Mouse (Mus musculus) neural tube, embryonic 12.5 days (tissue): ENCODE data around the gene Zfp953. TPM values are rescaled to one million over a fixed set of nuclear protein-coding genes. Genes with fewer than 3 reads are reported as not detected.
"Not testable (repeated sequence)": the region's sequence is repeated elsewhere in the genome, so short reads cannot be mapped to it uniquely, and the experiment has no call there.

Source experiments
- ATAC-seq: fragments of 200-750 bp; cut with Nextera tagmentation; 2 replicates; pipeline ENCODE4 v1.8.0; 2017; ENCODE audit warnings: low read depth, mild to moderate bottlenecking, moderate TSS enrichment, moderate library complexity; ENCODE audit not compliant: low FRiP score
- H3K27ac ChIP-seq: fragments of 300-500 bp; sonication (generic); 2 replicates; pipeline ENCODE4 v1.5.1; 2016
- H3K27me3 ChIP-seq: fragments of 300-500 bp; sonication (generic); replicated peaks from 2 replicates; pipeline ENCODE4 v1.6.1; 2016; ENCODE audit warnings: mild to moderate bottlenecking
- H3K36me3 ChIP-seq: fragments of 300-500 bp; sonication (generic); 2 replicates; pipeline ENCODE4 v1.6.1; 2016; ENCODE audit warnings: mild to moderate bottlenecking
- H3K4me1 ChIP-seq: fragments of 300-500 bp; sonication (generic); 2 replicates; pipeline ENCODE4 v1.6.1; 2016
- H3K4me2 ChIP-seq: fragments of 300-500 bp; sonication (generic); replicated peaks from 2 replicates; pipeline ENCODE4 v1.6.1; 2016; ENCODE audit warnings: mild to moderate bottlenecking
- H3K4me3 ChIP-seq: fragments of 300-500 bp; sonication (generic); 2 replicates; pipeline ENCODE4 v1.5.1; 2016
- H3K9ac ChIP-seq: fragments of 300-500 bp; sonication (generic); 2 replicates; pipeline ENCODE4 v1.6.1; 2016; ENCODE audit warnings: mild to moderate bottlenecking
- H3K9me3 ChIP-seq: fragments of 300-500 bp; sonication (generic); 2 replicates; pipeline ENCODE4 v1.6.1; 2016; ENCODE audit warnings: mild to moderate bottlenecking
- WGBS: fragments of 180-500 bp; shearing (Covaris S2); methylation state at CpG from one replicate; pipeline ENCODE4 v1.1.7; 2016; 5-methylcytosine and 5-hydroxymethylcytosine counted together
- polyA plus RNA-seq: library from polyadenylated mRNA; unstranded; fragments of >200 nt; fragmentation: Nextera tagmentation; extraction: Ambion mirVana; gene quantifications from 2 replicates; pipeline ENCODE4 v1.2.1, GENCODE M21; 2016

The Zfp953 gene
- polyA plus RNA-seq, result 0.66 and 0.93 TPM in 2 replicates

DNA sequence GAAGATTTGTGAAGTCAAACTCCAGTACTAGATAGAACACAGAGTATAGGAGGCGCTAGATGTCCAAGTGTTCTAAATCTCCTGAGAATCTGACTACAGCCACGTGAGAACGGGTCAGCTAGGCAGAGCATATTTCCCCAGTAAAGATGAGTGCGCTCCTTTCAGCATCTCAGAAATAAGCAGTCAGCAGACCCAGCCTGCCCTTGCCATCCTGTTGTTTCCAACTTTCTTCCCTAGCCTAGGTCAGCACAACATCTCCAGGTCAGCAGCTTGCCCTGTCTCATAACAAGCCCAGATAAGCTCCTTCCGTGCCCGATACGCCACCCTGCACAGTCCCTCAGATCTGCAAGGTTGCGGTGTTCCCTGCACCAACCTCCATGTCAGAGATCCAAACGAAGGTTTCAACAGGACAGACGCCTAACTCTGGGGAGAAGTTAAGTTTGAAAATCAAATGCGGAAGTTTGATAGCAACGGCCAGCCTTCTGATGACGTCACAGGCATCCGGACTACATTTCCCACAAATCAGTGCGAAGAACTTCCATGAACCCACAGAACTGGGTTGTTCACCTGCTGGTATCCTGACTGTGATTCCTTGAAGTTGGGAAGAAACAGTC is at the start of gene Zfp953, which contains the start of gene Gm28044:
Zfp953 (minus strand) TSS at position 475 of the 614 bp plus-strand sequence.
Gm28044 (minus strand) TSS at position 406 of the 614 bp plus-strand sequence.
- under 1% methylated on average over 15 of the region's 15 CpGs for WGBS
- H3K4me3 ChIP-seq, result peak within 1 kb of the TSS; percentile 65
- no peak within 1 kb of the TSS for H3K27ac ChIP-seq
- H3K4me2 ChIP-seq, result peak within 1 kb of the TSS; percentile 75
- H3K9me3 ChIP-seq, result no peaks in the 10 kb centered on the region
- peak within 1 kb of the TSS; percentile 54 for H3K9ac ChIP-seq
- no peaks in the 10 kb centered on the region for H3K27me3 ChIP-seq
- H3K4me1 ChIP-seq, result no peaks in the 10 kb centered on the region
- H3K36me3 ChIP-seq, result no peaks in the 10 kb centered on the region
- peak; percentile 94 for ATAC-seq

DNA sequence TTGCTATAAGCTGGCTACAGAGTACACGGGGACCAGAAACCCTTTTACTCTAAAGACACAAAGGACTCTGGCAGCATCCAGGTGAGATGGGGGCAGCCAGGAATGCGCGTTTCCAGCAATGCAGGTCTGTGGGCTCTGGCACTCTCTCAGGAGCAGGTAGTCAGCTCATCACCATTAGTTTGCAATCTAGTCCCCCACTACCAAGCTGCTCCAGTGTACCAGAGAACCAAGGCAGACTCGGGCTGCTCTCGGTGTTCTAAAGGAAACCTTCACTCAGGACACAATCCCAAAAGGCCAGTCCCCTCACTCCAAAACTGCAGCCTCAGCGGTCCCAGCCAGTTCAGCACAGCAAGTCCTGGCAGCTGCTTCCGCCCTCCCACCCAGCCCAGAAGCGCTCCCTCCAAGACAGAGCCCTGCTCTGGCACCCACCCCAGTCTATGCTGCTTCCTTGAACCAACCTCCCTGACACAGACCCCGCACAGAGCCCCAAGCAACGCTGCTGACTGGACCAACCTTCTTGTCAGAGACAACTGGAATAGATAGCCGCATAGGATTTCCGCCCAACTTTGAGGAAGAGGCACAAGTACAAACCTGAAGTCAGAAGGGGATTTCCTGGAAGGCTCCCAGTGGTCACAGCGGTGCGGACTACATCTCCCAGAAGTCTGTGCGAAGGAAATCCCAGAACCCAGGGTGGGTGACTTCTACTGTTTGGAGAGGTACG is 38.9 kb upstream of the Zfp953 start, which contains the start of gene Zfp429:
Zfp429 (minus strand) TSS at position 637 of the 721 bp plus-strand sequence.
- peak within 1 kb of the TSS; percentile 55 for H3K4me3 ChIP-seq
- peak; percentile 96 for ATAC-seq
- peak within 1 kb of the TSS; percentile 71 for H3K4me2 ChIP-seq
- not testable (repeated sequence) for H3K36me3 ChIP-seq, H3K9me3 ChIP-seq, H3K27me3 ChIP-seq, H3K27ac ChIP-seq, H3K4me1 ChIP-seq
- WGBS, result 5% methylated on average over 16 of the region's 16 CpGs
- peak within 1 kb of the TSS; percentile 53 for H3K9ac ChIP-seq

GRCm38 (mm10) chr13:67376255-67376654 is 15.8 kb upstream of the Zfp953 start:
- not testable (repeated sequence) for H3K27me3 ChIP-seq, H3K4me1 ChIP-seq, H3K4me2 ChIP-seq, H3K4me3 ChIP-seq, H3K27ac ChIP-seq, H3K9me3 ChIP-seq, H3K36me3 ChIP-seq, H3K9ac ChIP-seq
- 55% methylated on average over 3 of the region's 3 CpGs for WGBS
- 0 out of 2 replicates have a peak, but pooled peaks have one; percentile 29 for ATAC-seq

GRCm38 (mm10) chr13:67375050-67375911 is 14.9 kb upstream of the Zfp953 start, which contains the start of the genes Gm28041 and Zfp456:
TSS of gene Gm28041 (minus strand) at chr13:67375733.
TSS of gene Zfp456 (minus strand) at chr13:67375810.
- not testable (repeated sequence) for H3K4me1 ChIP-seq, H3K27me3 ChIP-seq, H3K9ac ChIP-seq, H3K27ac ChIP-seq, H3K36me3 ChIP-seq, H3K9me3 ChIP-seq
- Histone ChIP-seq H3K4me2 (peak within 1 kb of the TSS; percentile 53), H3K4me3 (peak within 1 kb of the TSS; percentile 29)
- 20% methylated on average over 14 of the region's 15 CpGs for WGBS
- peak; percentile 97 for ATAC-seq

GRCm38 (mm10) chr13:67351854-67352253 is 8.6 kb downstream of the Zfp953 start:
- H3K9ac ChIP-seq, result no peak overlapping the region
- no peak overlapping the region for H3K27ac ChIP-seq
- ATAC-seq, result no peak
- H3K9me3 ChIP-seq, result no peaks in the 10 kb centered on the region
- H3K4me1 ChIP-seq, result no peaks in the 10 kb centered on the region
- no peak overlapping the region for H3K4me3 ChIP-seq
- H3K27me3 ChIP-seq, result no peaks in the 10 kb centered on the region
- no peaks in the 10 kb centered on the region for H3K36me3 ChIP-seq
- no peak overlapping the region for H3K4me2 ChIP-seq

DNA sequence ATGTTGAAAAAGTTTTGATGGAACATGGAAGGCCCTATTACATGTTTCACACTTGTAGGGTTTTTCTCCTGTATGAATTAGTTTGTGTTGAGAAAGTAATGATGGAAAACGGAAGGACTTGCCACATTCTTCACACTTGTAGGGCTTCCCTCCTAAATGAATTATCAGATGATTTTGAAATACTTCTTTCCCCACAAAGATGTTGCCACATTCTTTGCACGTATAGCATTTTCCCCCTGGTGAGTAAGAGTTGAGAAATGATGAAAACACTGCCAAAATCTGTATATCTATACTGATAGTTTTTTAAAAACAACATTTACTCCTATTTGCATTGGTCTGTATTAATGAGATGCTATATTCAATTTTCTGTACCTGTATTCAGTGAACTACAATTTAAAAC is 17.0 kb downstream of the Zfp953 start:
- H3K9ac ChIP-seq, result no peak overlapping the region
- no peak overlapping the region for H3K27ac ChIP-seq
- H3K4me2 ChIP-seq, result no peak overlapping the region
- no peak for ATAC-seq
- H3K27me3 ChIP-seq, result no peaks in the 10 kb centered on the region
- no peaks in the 10 kb centered on the region for H3K4me1 ChIP-seq
- WGBS, result 88% methylated on average over 2 of the region's 2 CpGs
- H3K36me3 ChIP-seq, result no peaks in the 10 kb centered on the region
- no peaks in the 10 kb centered on the region for H3K9me3 ChIP-seq
- no peak overlapping the region for H3K4me3 ChIP-seq

- peak overlapping the region; percentile 55 for H3K9ac ChIP-seq
These were observed 27.5 kb downstream of the Zfp953 start for GRCm38 (mm10) chr13:67332877-67333276.

DNA sequence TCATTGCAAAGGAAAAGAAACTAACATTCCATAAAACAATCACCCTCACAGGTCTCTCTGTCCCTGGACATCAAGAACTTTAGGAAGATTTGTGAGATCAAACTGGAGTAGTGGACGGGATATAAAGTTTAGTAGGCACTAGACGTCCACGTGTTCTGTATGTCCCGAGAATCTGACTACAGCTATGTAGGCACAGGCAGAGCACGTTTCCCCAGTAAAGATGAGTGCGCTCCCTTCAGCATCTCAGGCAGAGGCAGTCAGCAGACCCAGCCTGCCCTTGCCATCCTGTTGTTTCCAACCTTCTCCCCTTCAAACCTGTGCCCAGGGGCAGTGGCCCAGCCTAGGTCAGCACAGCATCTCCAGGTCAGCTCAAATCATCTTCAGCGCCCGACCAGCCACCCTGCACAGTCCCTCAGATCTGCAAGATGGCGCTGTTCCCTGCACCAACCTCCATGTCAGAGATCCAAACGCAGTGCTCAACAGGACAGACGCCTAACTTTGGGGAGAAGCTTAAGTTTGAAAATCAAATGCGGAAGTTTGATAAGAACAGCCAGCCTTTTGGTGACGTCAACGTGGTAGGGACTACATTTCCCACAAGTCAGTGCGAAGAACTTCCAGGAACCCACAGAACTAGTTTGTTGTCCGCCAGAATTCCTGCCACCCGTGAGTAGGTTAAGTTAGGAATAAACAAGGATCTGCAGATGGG is 28.2 kb downstream of the Zfp953 start, which contains the start of gene Zfp595:
Zfp595 (minus strand) TSS at position 552 of the 706 bp plus-strand sequence.
- 21% methylated on average over 17 of the region's 17 CpGs for WGBS
- Histone ChIP-seq H3K9ac (peak within 1 kb of the TSS; percentile 55), H3K4me1 (peaks cover 3% of the 10 kb centered on the region; the same call in 1 of the 2 replicates), H3K36me3 (no peaks in the 10 kb centered on the region), H3K4me3 (peak within 1 kb of the TSS; percentile 45), H3K4me2 (peak within 1 kb of the TSS; percentile 68), H3K27me3 (no peaks in the 10 kb centered on the region), H3K9me3 (no peaks in the 10 kb centered on the region), H3K27ac (no peak within 1 kb of the TSS)
- peak; percentile 94 for ATAC-seq

More at GRCm38 (mm10) chr13:67332877-67333276, 27.5 kb downstream of the Zfp953 start:
- 76% methylated on average over 1 of the region's 1 CpGs for WGBS
- no peak overlapping the region for H3K27ac ChIP-seq
- H3K4me2 ChIP-seq, result peak overlapping the region; percentile 68
- H3K36me3 ChIP-seq, result no peaks in the 10 kb centered on the region
- ATAC-seq, result peak; percentile 45
- H3K9me3 ChIP-seq, result no peaks in the 10 kb centered on the region
- peaks cover 3% of the 10 kb centered on the region; the same call in 1 of the 2 replicates for H3K4me1 ChIP-seq
- no peaks in the 10 kb centered on the region for H3K27me3 ChIP-seq
- peak overlapping the region; percentile 45 for H3K4me3 ChIP-seq

DNA sequence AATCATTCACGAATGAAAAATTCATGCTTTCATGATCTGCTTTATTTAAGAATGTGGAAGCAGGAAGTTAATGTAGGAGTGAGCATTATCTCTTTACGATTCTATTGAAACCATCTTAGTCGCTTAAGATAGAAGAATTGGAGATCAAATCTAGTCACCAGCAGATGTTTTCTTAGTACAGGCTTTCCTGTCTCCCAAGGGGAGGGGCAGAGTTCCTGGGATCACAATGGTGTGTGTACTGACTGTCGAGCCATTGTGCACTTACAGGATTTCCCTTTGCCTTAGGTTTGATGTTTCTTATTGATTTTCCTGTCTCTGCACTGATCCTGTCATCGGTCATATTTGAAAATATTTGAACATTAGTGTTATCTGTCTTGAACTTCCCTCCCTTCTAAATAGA is 53.7 kb downstream of the Zfp953 start:
- H3K27ac ChIP-seq, result no peak overlapping the region
- no peaks in the 10 kb centered on the region for H3K9me3 ChIP-seq
- peaks cover 3% of the 10 kb centered on the region; the same call in 1 of the 2 replicates for H3K4me1 ChIP-seq
- H3K4me3 ChIP-seq, result peak overlapping the region; percentile 58
- no peaks in the 10 kb centered on the region for H3K27me3 ChIP-seq
- peak overlapping the region; percentile 88 for H3K4me2 ChIP-seq
- no peaks in the 10 kb centered on the region for H3K36me3 ChIP-seq
- ATAC-seq, result peak; percentile 78
- no peak overlapping the region for H3K9ac ChIP-seq
- WGBS, result 38% methylated on average over 5 of the region's 5 CpGs

GRCm38 (mm10) chr13:67305822-67306672 is 54.4 kb downstream of the Zfp953 start, which contains the start of gene Zfp457:
TSS of gene Zfp457 (minus strand) at chr13:67306485.
- no peak within 1 kb of the TSS for H3K27ac ChIP-seq

More at GRCm38 (mm10) chr13:67305822-67306672, 54.4 kb downstream of the Zfp953 start, which contains the start of gene Zfp457:
- Histone ChIP-seq H3K27me3 (no peaks in the 10 kb centered on the region), H3K4me2 (peak within 1 kb of the TSS; percentile 88), H3K9me3 (no peaks in the 10 kb centered on the region), H3K4me1 (peaks cover 3% of the 10 kb centered on the region; the same call in 1 of the 2 replicates), H3K36me3 (no peaks in the 10 kb centered on the region), H3K4me3 (peak within 1 kb of the TSS; percentile 58), H3K9ac (peak within 1 kb of the TSS; percentile 65)
- 9% methylated on average over 16 of the region's 16 CpGs for WGBS
- peak; percentile 100 for ATAC-seq
